Mouse (Mus musculus): ENCODE measurements around the gene Tfpi. TPM values are rescaled to one million over a fixed set of nuclear protein-coding genes. Genes with fewer than 3 reads are reported as not detected.

The Tfpi gene
- polyA plus RNA-seq, 1 experiment, result 2.3 TPM

DNA sequence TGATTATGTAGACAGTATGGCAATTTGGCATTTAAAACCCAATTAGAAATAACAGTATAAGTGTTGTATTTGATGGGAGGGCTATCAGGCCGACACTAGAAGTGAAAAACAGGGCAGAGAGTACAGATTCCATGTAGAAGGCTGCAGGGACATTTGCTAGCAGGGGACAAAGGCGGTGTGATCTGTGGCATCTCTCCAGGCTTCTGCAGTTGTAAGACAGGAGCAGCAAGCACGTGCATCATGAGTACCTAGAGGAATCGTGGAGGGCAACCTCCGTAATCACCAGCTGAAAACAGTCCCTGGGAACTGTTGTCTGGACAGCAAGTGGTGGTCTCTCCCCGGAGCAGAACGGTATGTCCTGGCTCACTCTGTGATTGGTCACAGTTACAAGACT, 88.6 kb downstream of the Tfpi start:
- no peaks in the 10 kb centered on the region for H3K4me1 ChIP-seq (replicated peaks; ENCODE audit: control insufficient read depth, insufficient read depth, low read length)
- no peak overlapping the region for H3K27ac ChIP-seq (ENCODE audit: control insufficient read depth, insufficient read depth, low read length)
- 91% methylated on average over 7 of the region's 7 CpGs for WGBS
- no peak overlapping the region for H3K4me3 ChIP-seq (ENCODE audit: control insufficient read depth, insufficient read depth, low read length)
- no peak for DNase-seq
- no peaks in the 10 kb centered on the region for H3K27me3 ChIP-seq (ENCODE audit: control insufficient read depth, insufficient read depth, low read length)
- H3K36me3 ChIP-seq (ENCODE audit: control insufficient read depth, insufficient read depth, low read length), result no peaks in the 10 kb centered on the region; the same call in 1 of the 2 replicates
- TF ChIP-seq CTCF (IDR thresholded peaks at IDR 0.05; ENCODE audit: borderline replicate concordance, control insufficient read depth, extremely low read depth, insufficient read depth, low read length, poor library complexity) (no peak), POLR2A (IDR thresholded peaks at IDR 0.05; ENCODE audit: control insufficient read depth, extremely low read depth, insufficient read depth, low read length, poor library complexity) (no peak)

DNA sequence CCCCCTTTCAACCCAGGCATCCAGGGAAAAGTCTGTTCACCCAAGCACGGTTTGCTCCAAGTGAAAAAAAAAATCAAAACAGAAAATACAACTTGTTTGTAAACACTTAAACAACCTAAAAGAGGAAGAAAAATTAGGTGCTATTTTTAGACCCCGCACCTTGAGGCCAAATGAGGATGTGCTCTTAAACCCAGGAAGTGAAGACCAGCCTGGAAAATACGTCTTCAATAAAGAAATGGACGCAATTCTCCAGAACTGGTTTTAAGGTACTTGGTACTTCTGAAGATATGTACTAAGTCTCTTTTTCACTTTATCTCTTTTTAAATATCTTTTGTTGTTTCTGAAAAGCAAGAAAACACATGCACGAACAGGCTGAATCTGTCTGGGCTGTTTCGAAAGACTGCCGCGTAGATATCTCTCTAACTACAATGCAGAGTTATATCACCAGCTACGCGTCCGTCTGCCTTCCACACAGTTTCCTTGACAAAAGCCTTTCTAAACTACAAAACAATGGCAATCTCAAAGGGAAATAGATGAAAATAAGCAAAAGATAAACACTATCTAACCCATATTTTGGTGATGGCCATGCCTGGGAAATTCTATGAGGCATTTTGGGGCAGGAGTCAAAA, 89.1 kb downstream of the Tfpi start:
- DNase-seq, result no peak
- H3K27me3 ChIP-seq (ENCODE audit: control insufficient read depth, insufficient read depth, low read length), result no peaks in the 10 kb centered on the region
- H3K36me3 ChIP-seq (ENCODE audit: control insufficient read depth, insufficient read depth, low read length), result no peaks in the 10 kb centered on the region
- TF ChIP-seq CTCF (IDR thresholded peaks at IDR 0.05; ENCODE audit: borderline replicate concordance, control insufficient read depth, extremely low read depth, insufficient read depth, low read length, poor library complexity) (no peak), POLR2A (IDR thresholded peaks at IDR 0.05; ENCODE audit: control insufficient read depth, extremely low read depth, insufficient read depth, low read length, poor library complexity) (no peak)
- no peak overlapping the region for H3K4me3 ChIP-seq (ENCODE audit: control insufficient read depth, insufficient read depth, low read length)
- 90% methylated on average over 11 of the region's 11 CpGs for WGBS
- no peaks in the 10 kb centered on the region for H3K4me1 ChIP-seq (replicated peaks; ENCODE audit: control insufficient read depth, insufficient read depth, low read length)
- no peak overlapping the region for H3K27ac ChIP-seq (ENCODE audit: control insufficient read depth, insufficient read depth, low read length)

DNA sequence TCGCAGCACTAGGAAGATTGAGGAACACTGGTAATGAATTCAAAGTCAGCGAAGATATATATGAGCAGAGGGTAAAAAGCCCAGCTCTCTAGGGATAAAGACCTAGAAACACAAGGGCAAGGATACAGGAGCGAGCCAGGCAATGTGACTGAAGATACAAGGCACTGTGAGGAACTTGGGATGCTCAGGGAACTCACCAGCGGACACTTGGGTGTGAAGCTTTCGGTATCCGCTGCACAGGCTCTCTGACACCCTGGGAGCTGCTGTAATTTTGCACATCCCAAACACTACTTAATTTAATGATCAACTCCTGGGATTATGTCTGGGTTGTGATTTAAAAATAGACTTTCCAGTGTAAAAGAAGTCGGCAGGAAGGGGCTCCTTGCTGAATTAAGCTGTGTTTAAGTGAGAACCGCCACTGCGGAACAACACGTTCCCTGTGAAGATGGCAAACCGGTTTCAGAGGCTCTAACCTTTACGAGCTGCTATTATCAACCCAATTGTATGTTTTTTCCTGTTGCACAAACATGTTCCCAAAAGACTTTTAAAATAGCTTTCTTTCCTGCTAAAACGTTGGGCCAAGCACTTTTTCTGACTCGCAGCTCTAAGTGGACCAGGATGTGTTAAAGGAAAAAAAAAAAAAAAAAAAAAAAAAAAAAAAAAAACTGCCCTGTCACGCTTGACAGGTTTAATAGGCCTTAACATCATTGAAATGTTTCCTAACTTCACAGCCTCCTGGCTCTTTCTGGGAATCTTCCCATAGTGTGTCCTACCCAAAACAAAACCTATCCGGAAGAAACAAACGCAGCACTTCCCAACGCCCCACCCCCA, 89.8 kb downstream of the Tfpi start:
- no peak for DNase-seq
- no peak overlapping the region for H3K27ac ChIP-seq (ENCODE audit: control insufficient read depth, insufficient read depth, low read length)
- 87% methylated on average over 18 of the region's 18 CpGs for WGBS
- H3K36me3 ChIP-seq (ENCODE audit: control insufficient read depth, insufficient read depth, low read length), result no peaks in the 10 kb centered on the region
- TF ChIP-seq POLR2A (IDR thresholded peaks at IDR 0.05; ENCODE audit: control insufficient read depth, extremely low read depth, insufficient read depth, low read length, poor library complexity) (no peak), CTCF (IDR thresholded peaks at IDR 0.05; ENCODE audit: borderline replicate concordance, control insufficient read depth, extremely low read depth, insufficient read depth, low read length, poor library complexity) (no peak)
- no peaks in the 10 kb centered on the region for H3K27me3 ChIP-seq (ENCODE audit: control insufficient read depth, insufficient read depth, low read length)
- H3K4me3 ChIP-seq (ENCODE audit: control insufficient read depth, insufficient read depth, low read length), result no peak overlapping the region
- H3K4me1 ChIP-seq (replicated peaks; ENCODE audit: control insufficient read depth, insufficient read depth, low read length), result no peaks in the 10 kb centered on the region

DNA sequence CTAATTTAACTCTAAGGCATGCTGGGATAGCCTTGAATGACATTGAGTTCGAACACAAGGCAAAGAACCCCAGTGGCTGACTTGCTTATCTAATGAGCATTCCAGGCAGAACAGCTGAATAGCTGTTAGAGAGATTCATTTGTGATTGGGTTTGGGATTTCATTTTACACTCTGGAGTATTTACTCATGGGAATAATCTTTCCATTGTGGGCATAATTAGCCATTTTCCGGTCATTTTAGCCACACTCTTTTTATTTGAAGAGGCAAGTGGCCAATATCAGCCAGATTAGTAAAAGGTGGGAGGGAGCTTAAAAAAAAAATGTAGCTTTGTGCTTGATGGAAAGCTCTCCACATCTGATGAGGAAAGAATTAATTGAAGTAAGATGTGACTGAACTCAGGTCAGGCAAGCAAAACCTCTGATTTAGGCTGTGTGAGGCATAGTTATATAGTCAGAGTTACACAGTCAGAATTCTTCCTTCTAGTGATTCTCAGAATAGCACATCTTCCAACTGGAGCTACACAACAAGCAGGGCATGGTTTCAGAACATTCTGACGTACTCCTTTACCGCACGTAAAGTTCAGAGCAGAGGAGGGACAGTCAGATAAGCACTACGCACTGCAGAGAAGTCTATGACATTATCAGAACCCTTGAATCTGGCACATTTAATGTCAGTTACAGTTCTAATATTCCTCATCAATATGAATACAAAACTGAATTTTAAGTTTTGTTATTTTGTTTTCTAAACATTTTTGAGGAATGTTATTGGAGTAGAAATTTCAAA, 91.5 kb downstream of the Tfpi start:
- Histone ChIP-seq H3K4me3 (ENCODE audit: control insufficient read depth, insufficient read depth, low read length) (no peak overlapping the region), H3K27me3 (ENCODE audit: control insufficient read depth, insufficient read depth, low read length) (no peaks in the 10 kb centered on the region), H3K36me3 (ENCODE audit: control insufficient read depth, insufficient read depth, low read length) (no peaks in the 10 kb centered on the region), H3K4me1 (replicated peaks; ENCODE audit: control insufficient read depth, insufficient read depth, low read length) (no peaks in the 10 kb centered on the region), H3K27ac (ENCODE audit: control insufficient read depth, insufficient read depth, low read length) (no peak overlapping the region)
- DNase-seq, result no peak
- 97% methylated on average over 6 of the region's 6 CpGs for WGBS
- TF ChIP-seq POLR2A (IDR thresholded peaks at IDR 0.05; ENCODE audit: control insufficient read depth, extremely low read depth, insufficient read depth, low read length, poor library complexity) (no peak), CTCF (IDR thresholded peaks at IDR 0.05; ENCODE audit: borderline replicate concordance, control insufficient read depth, extremely low read depth, insufficient read depth, low read length, poor library complexity) (no peak)

DNA sequence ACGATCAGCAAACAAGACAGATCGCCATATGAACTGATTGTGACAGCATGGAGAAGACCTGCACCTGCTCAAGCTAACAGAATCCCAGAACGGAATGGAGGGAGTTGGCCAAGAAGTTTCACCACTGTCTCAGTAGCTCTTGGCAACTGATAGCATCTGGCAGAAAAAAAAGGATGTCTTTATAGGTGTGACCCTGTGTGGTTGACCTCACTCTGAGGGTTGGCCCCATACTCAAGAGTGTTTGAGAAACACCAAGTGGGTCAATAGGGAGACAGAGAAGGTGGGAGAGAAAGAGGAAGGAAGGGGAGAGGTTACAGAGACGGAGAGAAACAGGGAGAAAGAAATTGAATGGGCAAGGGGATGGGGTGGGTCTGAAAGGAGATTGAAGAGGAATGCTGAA, 92.7 kb downstream of the Tfpi start:
- no peak for DNase-seq
- Histone ChIP-seq H3K4me1 (replicated peaks; ENCODE audit: control insufficient read depth, insufficient read depth, low read length) (no peaks in the 10 kb centered on the region), H3K27me3 (ENCODE audit: control insufficient read depth, insufficient read depth, low read length) (no peaks in the 10 kb centered on the region), H3K36me3 (ENCODE audit: control insufficient read depth, insufficient read depth, low read length) (no peaks in the 10 kb centered on the region), H3K27ac (ENCODE audit: control insufficient read depth, insufficient read depth, low read length) (no peak overlapping the region), H3K4me3 (ENCODE audit: control insufficient read depth, insufficient read depth, low read length) (no peak overlapping the region)
- 48% methylated on average over 4 of the region's 4 CpGs for WGBS
- TF ChIP-seq POLR2A (IDR thresholded peaks at IDR 0.05; ENCODE audit: control insufficient read depth, extremely low read depth, insufficient read depth, low read length, poor library complexity) (no peak), CTCF (IDR thresholded peaks at IDR 0.05; ENCODE audit: borderline replicate concordance, control insufficient read depth, extremely low read depth, insufficient read depth, low read length, poor library complexity) (no peak)

Other genes with a start within 250 kb of the Tfpi start
- gene Calcrl, start 51.4 kb downstream of the Tfpi start, polyA plus RNA-seq (2012; rRNA removed), result 7.5 and 8.7 TPM in 2 replicates
- 10.5 and 13.6 TPM in 2 replicates for gene Ctnnd1, start 174.0 kb upstream of the Tfpi start, polyA plus RNA-seq (2012; rRNA removed)
- not detected in 2 replicates for gene Btbd18, start 182.3 kb upstream of the Tfpi start, polyA plus RNA-seq (2012; rRNA removed)
- gene Selenoh, start 194.0 kb upstream of the Tfpi start, polyA plus RNA-seq (2012; rRNA removed), result 172 and 191 TPM in 2 replicates
- not detected in 2 replicates for gene Gm28635, start 201.3 kb upstream of the Tfpi start, polyA plus RNA-seq (2012; rRNA removed)
- 10.6 and 11.6 TPM in 2 replicates for gene Med19, start 201.6 kb upstream of the Tfpi start, polyA plus RNA-seq (2012; rRNA removed)
- 50.2 and 53.8 TPM in 2 replicates for gene Tmx2, start 202.4 kb upstream of the Tfpi start, polyA plus RNA-seq (2012; rRNA removed)
- gene Zdhhc5, start 238.4 kb upstream of the Tfpi start, polyA plus RNA-seq (2012; rRNA removed), result 53.6 and 57.1 TPM in 2 replicates

All from thymus, adult 2 months (tissue).